ENCODE assay signal across 13 mouse cellular contexts in the genomic region with DNA sequence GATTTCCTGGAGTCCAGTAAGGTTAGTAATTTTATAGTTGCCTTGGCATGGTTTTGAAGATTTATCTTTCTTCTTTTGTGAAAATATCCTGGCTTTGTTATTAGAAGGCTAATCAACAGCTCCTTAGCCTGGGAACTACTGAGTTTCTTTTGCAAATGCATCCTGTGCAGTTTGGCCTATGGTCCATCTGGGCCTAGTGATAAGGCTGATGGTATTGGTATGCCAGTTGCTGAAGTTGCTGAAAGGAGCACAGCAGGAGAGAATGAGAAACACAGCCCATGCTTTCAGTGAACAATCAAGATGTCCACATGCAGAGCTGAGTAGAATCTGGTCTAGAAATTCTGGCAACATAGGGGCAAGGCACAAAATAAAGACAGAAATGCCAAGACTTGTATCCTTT.
"Had no signal": no experiment of that assay in that cellular context is flagged by ENCODE, and none has a peak within 500 bp of the region (broad histone marks: within the 10 kb centered on the region; RNA-seq: fewer than 3 reads in every experiment).

No protein-coding gene starts in this region.

- H3K4me2 ChIP-seq: kidney, embryonic 15.5 days; liver, embryonic 13.5 days had no signal

- H3K27ac ChIP-seq: kidney, embryonic 15.5 days; left cerebral cortex, adult 2 months; liver, embryonic 13.5 days; midbrain, embryonic 10.5 days had no signal

- H3K9ac ChIP-seq: kidney, embryonic 15.5 days; liver, embryonic 13.5 days had no signal

- H3K4me1 ChIP-seq: kidney, embryonic 15.5 days; liver, embryonic 13.5 days; megakaryocyte, embryonic 14.5 days; midbrain, embryonic 10.5 days had no signal

- H3K9me3 ChIP-seq: kidney, embryonic 15.5 days; liver, embryonic 13.5 days; megakaryocyte, embryonic 14.5 days had no signal

- H3K4me3 ChIP-seq: kidney, embryonic 15.5 days; left cerebral cortex, adult 2 months; liver, embryonic 13.5 days; megakaryocyte, embryonic 14.5 days; midbrain, embryonic 10.5 days had no signal

- H3K27me3 ChIP-seq: kidney, embryonic 15.5 days; liver, embryonic 13.5 days; megakaryocyte, embryonic 14.5 days had no signal

- DNase-seq: kidney, postnatal 10 days; kidney, postnatal 36 days; layer of hippocampus, postnatal 36 days; liver, embryonic 13.5 days; lung, adult 2 months; lung, postnatal 36 days; midbrain, embryonic 14.5 days; thymus, adult 18-20 months; thymus, postnatal 36 days had no signal

- H3K36me3 ChIP-seq: kidney, embryonic 15.5 days; liver, embryonic 13.5 days; midbrain, embryonic 10.5 days had no signal
